Mouse (Mus musculus) intestine, embryonic 15.5 days (tissue): ENCODE measurements around the gene Cacna1d. TPM values are rescaled to one million over a fixed set of nuclear protein-coding genes. Genes with fewer than 3 reads are reported as not detected.

ENCODE experiments used
- ATAC-seq: fragments of 200-750 bp; cut with Nextera tagmentation; 2 replicates; pipeline ENCODE4 v1.8.0; 2017; ENCODE audit warnings: moderate TSS enrichment, moderate library complexity
- H3K27ac ChIP-seq: fragments of 300-500 bp; sonication (generic); 2 replicates; pipeline ENCODE4 v1.5.1; 2015; ENCODE audit warnings: mild to moderate bottlenecking, inconsistent platforms
- H3K27me3 ChIP-seq: fragments of 300-500 bp; sonication (generic); replicated peaks from 2 replicates; pipeline ENCODE4 v1.6.1; 2015; ENCODE audit warnings: inconsistent platforms
- H3K36me3 ChIP-seq: fragments of 300-500 bp; sonication (generic); 2 replicates; pipeline ENCODE4 v1.6.1; 2015; ENCODE audit warnings: inconsistent platforms
- H3K4me1 ChIP-seq: fragments of 300-500 bp; sonication (generic); replicated peaks from 2 replicates; pipeline ENCODE4 v1.6.1; 2015; ENCODE audit warnings: inconsistent platforms
- H3K4me2 ChIP-seq: fragments of 300-500 bp; sonication (generic); replicated peaks from 2 replicates; pipeline ENCODE4 v1.6.1; 2015; ENCODE audit warnings: mild to moderate bottlenecking, inconsistent platforms
- H3K4me3 ChIP-seq: fragments of 300-500 bp; sonication (generic); replicated peaks from 2 replicates; pipeline ENCODE4 v1.5.1; 2015; ENCODE audit warnings: inconsistent platforms
- H3K9ac ChIP-seq: fragments of 300-500 bp; sonication (generic); 2 replicates; pipeline ENCODE4 v1.6.1; 2015; ENCODE audit warnings: inconsistent platforms
- H3K9me3 ChIP-seq: fragments of 300-500 bp; sonication (generic); 2 replicates; pipeline ENCODE4 v1.6.1; 2016; ENCODE audit warnings: inconsistent platforms
- WGBS: fragments of 180-500 bp; shearing (Covaris S2); methylation state at CpG from one replicate; pipeline ENCODE4 v1.1.7; 2015; 5-methylcytosine and 5-hydroxymethylcytosine counted together
- polyA plus RNA-seq: library from polyadenylated mRNA; unstranded; fragments of >200 nt; fragmentation: Nextera tagmentation; extraction: Ambion mirVana; gene quantifications from 2 replicates; pipeline ENCODE4 v1.2.1, GENCODE M21; 2015

The Cacna1d gene
- polyA plus RNA-seq, 1 experiment from 2014 or later = 3.5 TPM

DNA sequence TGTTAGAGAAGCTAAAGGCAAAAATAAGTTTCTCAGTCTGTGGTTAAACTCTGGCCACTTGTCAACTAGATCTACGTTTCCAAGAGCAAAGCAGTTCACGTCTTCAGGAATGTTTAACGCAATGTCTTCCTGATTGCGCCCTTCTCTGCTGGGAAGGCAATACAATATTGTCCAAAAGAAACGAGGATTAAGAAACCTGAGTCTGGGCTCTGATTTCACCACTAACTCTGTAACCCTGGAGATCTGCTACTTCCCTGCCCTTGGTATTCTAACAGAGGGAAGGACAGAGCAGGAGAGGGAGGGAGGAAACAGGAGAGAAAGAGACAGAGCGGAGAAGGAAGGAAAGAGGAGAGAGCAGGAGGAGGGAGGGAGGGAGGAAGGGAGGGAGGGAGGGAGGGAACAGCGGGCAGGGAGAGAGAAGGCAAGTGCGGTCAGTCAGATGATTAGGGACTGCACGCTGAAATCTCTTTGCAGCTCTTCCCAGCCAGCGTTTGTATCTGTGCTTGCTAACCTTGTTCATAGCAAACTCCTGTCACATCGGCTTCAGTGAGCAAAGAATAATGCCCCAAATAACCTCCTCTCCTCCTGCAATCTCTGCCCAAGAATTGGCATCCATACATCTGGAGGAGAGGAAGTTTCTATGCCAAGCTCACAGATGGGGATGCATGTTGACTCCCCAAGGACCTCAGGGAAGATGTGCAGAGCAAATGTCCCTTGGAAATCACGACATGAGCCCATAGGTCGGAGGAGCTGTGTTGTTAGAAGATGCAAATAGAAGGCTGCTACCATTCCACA, 35.3 kb downstream of the Cacna1d start:
- no peak for ATAC-seq
- 16% methylated on average over 13 of the region's 13 CpGs for WGBS
- Histone ChIP-seq H3K4me2 (peak overlapping the region; percentile 26; the same call in 1 of the 2 replicates), H3K9ac (no peak overlapping the region), H3K27ac (no peak overlapping the region), H3K9me3 (no peaks in the 10 kb centered on the region), H3K27me3 (no peaks in the 10 kb centered on the region), H3K36me3 (no peaks in the 10 kb centered on the region), H3K4me3 (no peak overlapping the region), H3K4me1 (no peaks in the 10 kb centered on the region)

DNA sequence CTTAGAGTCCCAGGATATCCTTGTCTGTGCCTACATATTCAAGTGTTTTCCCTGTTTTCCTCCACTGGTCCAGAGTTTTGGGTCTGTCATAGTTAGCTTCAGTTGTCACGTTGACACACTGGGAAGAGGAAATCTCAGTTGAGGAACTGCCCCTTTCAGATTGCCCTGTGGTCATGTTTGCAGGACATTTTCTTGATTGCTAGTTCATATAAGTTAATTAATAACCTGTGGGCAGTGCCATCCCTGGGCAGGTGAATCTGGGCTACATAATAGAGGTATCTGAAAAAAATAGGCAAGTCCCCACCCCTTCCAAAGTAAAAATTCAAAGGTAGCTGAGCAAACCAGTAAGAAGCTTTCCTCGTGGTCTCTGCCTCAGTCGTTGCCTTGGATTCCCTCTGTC, 51.3 kb downstream of the Cacna1d start:
- Histone ChIP-seq H3K9me3 (no peaks in the 10 kb centered on the region), H3K36me3 (no peaks in the 10 kb centered on the region), H3K27me3 (no peaks in the 10 kb centered on the region), H3K4me1 (no peaks in the 10 kb centered on the region), H3K27ac (no peak overlapping the region), H3K4me2 (no peak overlapping the region), H3K4me3 (no peak overlapping the region), H3K9ac (no peak overlapping the region)
- 61% methylated on average over 3 of the region's 3 CpGs for WGBS
- peak; percentile 49; the same call in 1 of the 2 replicates for ATAC-seq

DNA sequence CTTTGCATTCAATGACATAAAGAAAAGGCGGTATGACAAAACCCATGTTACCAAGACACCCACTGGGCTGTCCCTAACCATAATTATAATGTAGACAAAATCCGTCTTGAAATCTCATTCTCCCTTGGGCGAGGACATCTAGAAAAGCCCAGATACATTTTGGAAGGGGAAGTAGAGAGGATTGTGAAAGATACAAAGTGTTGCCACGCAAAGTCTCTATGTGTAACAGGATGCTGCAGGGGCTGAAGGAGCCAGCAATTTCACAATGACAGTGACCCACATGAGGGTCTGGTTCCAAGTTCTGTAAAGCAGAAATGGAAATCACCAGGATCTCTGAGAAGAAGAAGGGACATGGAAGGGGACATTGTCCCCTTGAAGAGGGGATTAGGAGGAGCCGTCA, 55.9 kb downstream of the Cacna1d start:
- Histone ChIP-seq H3K4me2 (no peak overlapping the region), H3K27me3 (no peaks in the 10 kb centered on the region), H3K9ac (no peak overlapping the region), H3K27ac (no peak overlapping the region), H3K4me1 (no peaks in the 10 kb centered on the region), H3K9me3 (no peaks in the 10 kb centered on the region), H3K4me3 (no peak overlapping the region), H3K36me3 (no peaks in the 10 kb centered on the region)
- ATAC-seq = no peak
- WGBS = 83% methylated on average over 5 of the region's 5 CpGs

DNA sequence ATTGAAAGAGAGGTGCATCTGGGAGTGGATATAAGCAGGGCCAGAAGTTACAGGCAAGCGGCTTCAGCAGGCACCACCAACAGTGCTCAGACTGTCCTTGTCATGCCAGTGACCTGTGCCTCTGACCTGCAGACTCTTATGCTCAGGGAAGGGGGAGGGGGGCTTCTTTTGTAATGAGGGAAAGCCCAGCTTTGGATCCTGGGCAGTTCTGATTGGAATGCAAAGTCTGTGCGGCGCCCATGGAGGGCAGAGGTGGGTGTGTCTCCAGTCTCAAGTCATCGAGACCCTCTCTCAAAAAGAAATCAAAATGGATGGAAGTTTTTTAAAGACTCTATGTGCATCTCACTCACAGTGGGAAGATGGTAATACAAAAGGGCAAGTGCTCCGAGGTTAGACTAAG, 60.8 kb downstream of the Cacna1d start:
- ATAC-seq = no peak
- Histone ChIP-seq H3K4me3 (no peak overlapping the region), H3K27me3 (no peaks in the 10 kb centered on the region), H3K9me3 (no peaks in the 10 kb centered on the region), H3K9ac (no peak overlapping the region), H3K36me3 (no peaks in the 10 kb centered on the region), H3K4me1 (no peaks in the 10 kb centered on the region), H3K27ac (no peak overlapping the region), H3K4me2 (no peak overlapping the region)
- 81% methylated on average over 5 of the region's 5 CpGs for WGBS

DNA sequence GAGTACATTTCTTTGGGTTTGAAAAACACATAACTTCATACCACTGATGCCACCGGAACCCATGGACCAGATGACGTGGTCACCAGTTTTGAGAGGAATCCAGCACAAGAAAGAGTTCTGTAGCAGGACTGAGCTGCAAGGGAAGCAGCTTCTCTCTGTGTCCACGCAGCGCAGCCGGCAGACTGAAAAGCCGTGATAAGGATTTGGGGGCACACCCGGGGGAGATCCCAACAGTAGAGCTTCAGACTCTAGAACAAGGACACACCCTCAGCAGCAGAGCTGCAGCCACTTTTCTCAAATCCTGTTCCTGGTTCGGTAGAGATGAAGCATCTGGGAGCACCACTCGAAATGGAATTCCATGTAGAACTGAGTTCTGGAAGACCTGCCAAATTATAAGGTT, 61.2 kb downstream of the Cacna1d start:
- ATAC-seq = no peak
- Histone ChIP-seq H3K36me3 (no peaks in the 10 kb centered on the region), H3K27me3 (no peaks in the 10 kb centered on the region), H3K9me3 (no peaks in the 10 kb centered on the region), H3K9ac (no peak overlapping the region), H3K27ac (no peak overlapping the region), H3K4me2 (no peak overlapping the region), H3K4me1 (no peaks in the 10 kb centered on the region), H3K4me3 (no peak overlapping the region)
- WGBS = 81% methylated on average over 9 of the region's 9 CpGs

DNA sequence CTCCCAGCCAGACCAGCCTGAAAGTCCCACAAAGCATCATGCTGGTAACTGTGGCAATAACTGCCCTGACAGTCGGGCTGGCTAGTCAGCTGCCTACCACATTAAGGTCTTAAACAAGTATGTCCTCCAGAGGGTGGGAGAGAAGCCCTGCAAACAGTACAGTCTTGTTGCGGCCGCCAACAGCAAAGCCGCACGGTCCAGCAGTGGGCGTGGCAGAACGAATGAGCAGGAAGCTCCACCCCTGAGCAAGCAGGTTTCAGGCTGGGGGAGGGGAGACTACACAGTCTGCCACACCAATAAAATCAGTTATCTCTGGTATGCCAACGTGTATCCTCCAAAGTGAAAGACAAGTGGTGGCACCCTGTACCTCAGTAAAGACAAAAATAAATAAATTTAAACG, 61.6 kb downstream of the Cacna1d start:
- no peak overlapping the region for H3K4me3 ChIP-seq
- no peaks in the 10 kb centered on the region for H3K36me3 ChIP-seq
- ATAC-seq = peak; percentile 34; the same call in 1 of the 2 replicates
- no peak overlapping the region for H3K27ac ChIP-seq
- WGBS = 49% methylated on average over 9 of the region's 9 CpGs
- H3K27me3 ChIP-seq = no peaks in the 10 kb centered on the region
- H3K4me2 ChIP-seq = 0 out of 2 replicates have a peak overlapping the region, but pooled peaks have one; percentile 3
- no peaks in the 10 kb centered on the region for H3K9me3 ChIP-seq
- no peaks in the 10 kb centered on the region for H3K4me1 ChIP-seq
- H3K9ac ChIP-seq = no peak overlapping the region

DNA sequence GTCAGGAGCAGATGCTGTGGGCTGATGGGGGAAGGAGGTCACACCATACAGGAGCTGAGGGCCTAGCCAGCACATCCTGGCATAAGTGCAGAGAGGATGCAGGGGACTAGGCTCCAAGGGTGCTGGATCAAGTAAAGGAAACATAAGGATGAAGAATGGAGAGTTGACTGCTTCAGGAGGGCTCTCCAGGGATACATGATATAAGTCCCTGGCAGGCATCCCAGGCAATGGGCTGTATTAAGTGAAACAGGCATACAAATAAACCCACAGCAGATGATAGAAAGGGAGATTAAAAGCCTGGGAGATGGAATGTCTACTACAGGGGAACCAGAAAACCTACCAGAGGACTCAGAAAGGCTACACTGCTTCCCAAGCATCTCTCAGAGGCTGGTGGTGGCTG, 62.5 kb downstream of the Cacna1d start:
- H3K9me3 ChIP-seq = no peaks in the 10 kb centered on the region
- H3K4me1 ChIP-seq = no peaks in the 10 kb centered on the region
- H3K27me3 ChIP-seq = no peaks in the 10 kb centered on the region
- no peak overlapping the region for H3K9ac ChIP-seq
- H3K4me3 ChIP-seq = no peak overlapping the region
- H3K4me2 ChIP-seq = no peak overlapping the region
- no peak for ATAC-seq
- no peak overlapping the region for H3K27ac ChIP-seq
- no peaks in the 10 kb centered on the region for H3K36me3 ChIP-seq

DNA sequence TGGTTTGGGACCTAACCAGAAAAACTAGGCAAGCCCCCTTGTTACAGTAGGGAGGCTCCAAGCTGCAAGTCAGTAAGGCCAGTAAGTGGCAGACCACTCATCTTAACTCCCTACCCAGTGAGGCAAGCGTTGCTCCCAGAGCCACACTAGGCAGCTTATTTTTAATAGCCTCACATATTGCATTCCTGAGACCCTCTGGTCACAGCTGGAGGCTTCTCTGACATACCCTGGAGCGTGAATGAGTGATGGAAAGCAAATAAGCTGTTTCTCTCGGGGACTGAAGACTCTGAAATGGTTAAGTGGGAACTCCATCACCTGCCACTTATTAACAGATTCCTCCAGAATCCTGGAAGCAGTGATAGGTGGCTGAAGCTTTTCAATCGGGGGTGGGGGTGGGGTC, 65.4 kb downstream of the Cacna1d start:
- Histone ChIP-seq H3K4me1 (no peaks in the 10 kb centered on the region), H3K4me2 (no peak overlapping the region), H3K36me3 (no peaks in the 10 kb centered on the region), H3K27me3 (no peaks in the 10 kb centered on the region), H3K27ac (no peak overlapping the region), H3K9me3 (no peaks in the 10 kb centered on the region), H3K4me3 (no peak overlapping the region), H3K9ac (no peak overlapping the region)
- WGBS = 35% methylated on average over 4 of the region's 4 CpGs
- ATAC-seq = no peak

DNA sequence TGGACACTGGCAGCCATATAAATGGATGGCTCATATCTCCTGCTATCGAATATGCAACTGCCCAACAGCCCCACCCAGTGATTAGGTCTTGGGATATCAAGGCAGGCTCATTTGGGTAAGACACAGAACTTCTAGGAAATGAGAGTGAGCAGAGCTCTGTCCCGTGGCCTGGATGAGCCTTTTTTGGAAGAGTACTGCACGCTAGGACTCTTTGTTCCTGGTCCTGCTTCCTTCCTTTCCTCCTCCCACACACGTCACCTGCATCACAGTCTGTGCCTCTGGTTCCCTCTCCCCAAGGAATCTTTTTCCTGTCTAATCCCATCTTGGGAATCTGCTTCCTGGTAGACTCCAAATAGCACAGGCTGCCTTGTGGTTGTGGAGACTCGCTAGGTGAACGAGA, 66.1 kb downstream of the Cacna1d start:
- Histone ChIP-seq H3K4me2 (no peak overlapping the region), H3K27ac (no peak overlapping the region), H3K9me3 (no peaks in the 10 kb centered on the region), H3K27me3 (no peaks in the 10 kb centered on the region), H3K9ac (no peak overlapping the region), H3K4me3 (no peak overlapping the region), H3K4me1 (no peaks in the 10 kb centered on the region), H3K36me3 (no peaks in the 10 kb centered on the region)
- no peak for ATAC-seq
- WGBS = 62% methylated on average over 6 of the region's 6 CpGs

DNA sequence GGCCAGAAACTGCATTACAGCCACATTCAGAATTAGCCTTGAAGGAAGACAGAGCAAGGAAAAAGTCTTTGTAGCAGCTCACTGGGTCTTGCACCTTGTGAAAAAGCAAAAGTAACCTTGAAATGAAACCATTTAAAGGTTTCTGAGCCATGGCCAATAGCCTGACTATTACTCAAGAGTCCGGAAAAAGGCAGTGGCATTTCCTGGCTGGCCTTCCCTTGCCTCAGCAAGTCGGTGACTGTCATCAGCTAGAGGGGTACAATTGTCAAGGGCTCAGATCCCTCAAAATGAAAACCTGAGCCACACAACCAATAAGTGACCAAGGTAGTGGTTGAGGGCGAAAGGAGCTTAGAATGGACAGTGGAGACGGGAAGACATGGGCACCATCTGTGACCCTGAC, 66.6 kb downstream of the Cacna1d start:
- no peaks in the 10 kb centered on the region for H3K4me1 ChIP-seq
- H3K9me3 ChIP-seq = no peaks in the 10 kb centered on the region
- no peak overlapping the region for H3K27ac ChIP-seq
- no peak overlapping the region for H3K4me3 ChIP-seq
- 89% methylated on average over 4 of the region's 4 CpGs for WGBS
- ATAC-seq = no peak
- no peak overlapping the region for H3K4me2 ChIP-seq
- H3K27me3 ChIP-seq = no peaks in the 10 kb centered on the region
- no peaks in the 10 kb centered on the region for H3K36me3 ChIP-seq
- no peak overlapping the region for H3K9ac ChIP-seq

DNA sequence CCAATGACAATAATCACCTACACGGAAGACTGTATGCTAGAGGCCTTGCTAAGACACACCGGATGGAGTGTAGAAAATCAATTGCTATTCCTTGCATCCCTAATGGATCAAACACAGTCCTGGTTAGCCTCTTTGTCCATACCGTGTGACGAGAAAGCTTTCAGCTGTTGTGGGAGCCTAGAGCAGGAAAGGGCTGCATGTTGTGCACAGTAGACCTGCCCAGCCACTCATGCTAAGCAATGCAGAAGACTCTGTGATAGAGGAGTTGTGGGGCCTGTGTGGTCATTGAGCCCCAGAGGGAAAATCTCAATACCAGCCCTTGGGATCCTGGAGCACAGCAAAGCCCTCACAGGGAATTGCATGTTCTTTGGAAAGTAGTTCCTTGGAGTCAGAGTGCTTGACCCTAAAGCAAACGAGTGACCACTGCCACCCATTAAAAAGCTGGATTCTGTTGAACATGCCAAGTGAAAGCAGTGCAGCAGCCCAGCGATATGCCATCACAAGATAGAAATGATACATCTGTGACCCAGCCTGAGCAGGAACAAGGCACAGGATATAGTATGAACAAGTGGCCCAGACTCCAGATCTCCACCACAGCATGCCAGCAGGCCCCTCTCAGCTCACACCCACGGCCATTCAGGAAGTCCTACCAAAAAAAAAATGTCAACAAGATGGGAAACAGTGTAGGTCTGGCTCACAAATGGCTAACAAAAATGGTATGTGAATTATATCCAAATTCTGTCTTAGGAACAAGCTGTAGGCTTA, 68.7 kb downstream of the Cacna1d start:
- Histone ChIP-seq H3K27ac (no peak overlapping the region), H3K27me3 (no peaks in the 10 kb centered on the region), H3K36me3 (no peaks in the 10 kb centered on the region), H3K4me3 (no peak overlapping the region), H3K9ac (no peak overlapping the region), H3K4me1 (no peaks in the 10 kb centered on the region), H3K4me2 (no peak overlapping the region), H3K9me3 (no peaks in the 10 kb centered on the region)
- ATAC-seq = no peak
- 80% methylated on average over 7 of the region's 7 CpGs for WGBS

DNA sequence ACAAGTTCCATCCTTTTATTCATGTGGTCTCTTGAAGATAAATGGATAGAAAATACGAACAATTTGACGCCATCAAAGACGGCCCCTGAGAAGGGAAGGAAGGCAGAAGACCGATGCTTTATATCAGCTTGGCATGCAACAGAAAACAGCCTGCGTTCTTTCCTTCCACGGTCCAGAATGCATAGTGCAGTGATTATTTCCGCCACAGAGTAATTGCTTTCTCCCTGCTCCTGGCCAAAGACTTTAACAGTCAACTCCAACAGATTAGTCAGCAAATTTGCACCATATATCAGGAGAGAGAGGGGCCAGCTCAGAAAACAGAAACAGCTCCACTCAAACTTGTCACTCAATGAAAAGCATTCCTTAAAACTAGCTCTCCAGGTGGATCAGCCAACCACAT, 71.8 kb downstream of the Cacna1d start:
- Histone ChIP-seq H3K4me1 (no peaks in the 10 kb centered on the region), H3K36me3 (no peaks in the 10 kb centered on the region), H3K4me3 (no peak overlapping the region), H3K9ac (no peak overlapping the region), H3K4me2 (peak overlapping the region; percentile 44), H3K27me3 (no peaks in the 10 kb centered on the region), H3K27ac (no peak overlapping the region), H3K9me3 (no peaks in the 10 kb centered on the region)
- WGBS = 38% methylated on average over 7 of the region's 7 CpGs
- no peak for ATAC-seq

DNA sequence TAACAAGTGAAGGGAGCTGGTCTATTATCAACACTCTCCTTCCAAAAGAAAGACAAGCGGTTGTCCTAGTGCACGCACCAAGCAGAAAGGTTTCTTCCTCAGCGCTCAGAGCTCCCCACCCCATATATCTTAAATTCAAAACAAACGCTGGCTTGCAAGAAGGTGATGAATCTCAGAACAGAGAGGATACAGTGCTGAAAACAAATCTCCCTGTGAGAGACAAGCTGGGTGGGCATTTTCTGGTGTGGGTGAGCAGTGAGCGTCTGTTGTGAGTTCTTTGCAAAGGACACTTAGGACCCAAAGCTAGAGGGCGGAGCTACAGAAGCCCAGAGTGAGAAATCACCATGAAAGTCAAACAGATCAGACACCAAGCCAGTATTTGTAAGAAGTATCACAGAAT, 72.2 kb downstream of the Cacna1d start:
- no peaks in the 10 kb centered on the region for H3K4me1 ChIP-seq
- no peak overlapping the region for H3K4me3 ChIP-seq
- H3K27ac ChIP-seq = no peak overlapping the region
- no peak overlapping the region for H3K9ac ChIP-seq
- H3K9me3 ChIP-seq = no peaks in the 10 kb centered on the region
- WGBS = 47% methylated on average over 6 of the region's 6 CpGs
- H3K36me3 ChIP-seq = no peaks in the 10 kb centered on the region
- H3K27me3 ChIP-seq = no peaks in the 10 kb centered on the region
- no peak for ATAC-seq
- peak overlapping the region; percentile 44 for H3K4me2 ChIP-seq
